Mouse (Mus musculus): ENCODE measurements around the gene BC024978. TPM values are rescaled to one million over a fixed set of nuclear protein-coding genes. Genes with fewer than 3 reads are reported as not detected.
A peak's percentile ranks its signal among the peaks of the same experiment; 100 is the strongest.

Gene BC024978
- polyA plus RNA-seq, 1 experiment from 2014 or later: 2.5 TPM

DNA sequence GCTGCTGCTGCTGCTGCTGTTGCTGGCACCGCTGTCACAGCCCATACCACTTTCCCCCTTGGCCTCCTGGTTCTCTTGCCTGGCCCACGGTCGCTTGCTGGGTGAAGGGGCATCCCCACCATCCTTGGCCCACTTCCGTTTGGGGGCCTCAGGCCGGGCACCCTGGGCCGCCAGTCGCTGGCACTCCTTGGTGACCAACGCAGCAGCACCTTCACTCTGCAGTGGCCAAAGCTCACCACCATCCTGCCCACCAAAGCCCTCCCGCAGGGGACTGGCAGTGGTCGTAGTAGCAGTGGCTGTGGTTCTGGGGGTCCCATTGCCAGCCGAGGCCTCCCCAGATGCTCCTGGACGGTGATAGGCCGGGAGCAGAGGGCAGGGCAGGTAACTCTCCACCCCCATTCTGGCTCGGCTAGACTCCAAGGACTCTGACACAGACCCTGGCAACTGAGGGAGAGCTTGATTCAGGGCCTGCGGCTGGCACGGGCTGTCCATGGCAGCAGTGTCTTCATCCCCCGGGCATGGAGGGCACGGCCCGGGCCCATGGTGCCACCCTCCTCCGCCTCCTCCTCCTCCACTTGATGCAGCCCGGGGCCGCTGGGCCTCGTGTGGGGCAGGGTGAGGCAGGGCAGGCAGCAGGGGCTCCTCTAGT, 30.4 kb upstream of the BC024978 start:
- H3K9ac ChIP-seq (replicated peaks; ENCODE audit: low read depth): peak overlapping the region; percentile 86
- TF ChIP-seq CTCF (IDR thresholded peaks at IDR 0.05) (no peak), EP300 (IDR thresholded peaks at IDR 0.05) (no peak)
- peak overlapping the region; percentile 73 for H3K4me2 ChIP-seq (replicated peaks; ENCODE audit: low read depth, low read length)
- ATAC-seq (no peak), DNase-seq (ENCODE audit: low spot score) (no peak)
- H3K36me3 ChIP-seq (ENCODE audit: insufficient read depth, low read length): no peaks in the 10 kb centered on the region
- H3K4me3 ChIP-seq (ENCODE audit: low read depth, low read length): peak overlapping the region; percentile 82
- H3K27me3 ChIP-seq (replicated peaks; ENCODE audit: insufficient read depth, low read length): no peaks in the 10 kb centered on the region
- H3K9me3 ChIP-seq (ENCODE audit: low read length): no peaks in the 10 kb centered on the region
- peak overlapping the region; percentile 99 for H3K27ac ChIP-seq (ENCODE audit: low read length)
- H3K4me1 ChIP-seq (ENCODE audit: insufficient read depth, low read depth, low read length): peaks cover 38% of the 10 kb centered on the region; the same call in 1 of the 2 replicates
- WGBS: 57% methylated on average over 22 of the region's 23 CpGs

DNA sequence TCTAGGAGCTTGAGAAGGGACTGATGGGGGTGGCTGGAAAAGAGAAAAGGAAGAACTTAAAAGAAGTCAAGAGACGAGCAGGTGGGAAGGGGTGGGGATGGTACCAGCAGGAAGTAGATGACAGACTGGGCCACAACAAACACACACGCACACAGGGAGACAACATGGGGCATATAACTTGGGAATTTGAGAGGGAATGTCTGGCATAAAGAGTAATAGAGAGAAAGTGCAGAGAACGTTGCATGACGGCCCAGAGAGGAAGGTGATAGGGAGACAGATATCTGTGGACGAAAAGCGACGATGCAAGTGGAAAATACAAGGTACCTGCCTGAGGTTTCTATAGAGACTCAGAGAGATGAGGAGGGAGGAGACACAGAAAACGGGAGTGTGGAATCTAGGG, 29.9 kb upstream of the BC024978 start:
- no peak for ATAC-seq
- Histone ChIP-seq H3K27ac (ENCODE audit: low read length) (peak overlapping the region; percentile 99), H3K9ac (replicated peaks; ENCODE audit: low read depth) (peak overlapping the region; percentile 86), H3K4me3 (ENCODE audit: low read depth, low read length) (peak overlapping the region; percentile 82), H3K4me2 (replicated peaks; ENCODE audit: low read depth, low read length) (peak overlapping the region; percentile 73), H3K27me3 (replicated peaks; ENCODE audit: insufficient read depth, low read length) (no peaks in the 10 kb centered on the region), H3K4me1 (ENCODE audit: insufficient read depth, low read depth, low read length) (peaks cover 33% of the 10 kb centered on the region; the same call in 1 of the 2 replicates), H3K9me3 (ENCODE audit: low read length) (no peaks in the 10 kb centered on the region), H3K36me3 (ENCODE audit: insufficient read depth, low read length) (no peaks in the 10 kb centered on the region)
- TF ChIP-seq CTCF (IDR thresholded peaks at IDR 0.05) (no peak), EP300 (IDR thresholded peaks at IDR 0.05) (no peak)
- DNase-seq (ENCODE audit: low spot score): no peak
- 2% methylated on average over 8 of the region's 8 CpGs for WGBS

DNA sequence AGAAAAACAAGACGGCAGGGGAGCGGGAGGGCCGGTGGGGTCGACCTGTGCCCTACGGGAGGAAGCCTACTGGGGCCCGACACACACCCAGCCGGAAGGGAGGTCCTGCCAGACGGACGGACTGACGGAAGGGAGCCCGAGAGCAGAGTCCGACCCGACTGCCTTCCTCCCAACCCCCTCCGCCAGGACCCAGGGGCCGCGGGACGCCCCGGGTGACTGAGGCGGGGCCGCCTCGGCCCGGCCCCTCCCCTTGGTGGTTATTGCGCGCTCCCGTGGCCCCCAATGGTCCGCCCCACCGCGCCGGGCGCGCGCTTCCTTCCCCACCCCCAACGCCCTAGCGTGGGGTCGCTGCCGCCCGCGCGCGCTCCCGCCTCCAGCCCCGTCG, 29.4 kb upstream of the BC024978 start:
- Histone ChIP-seq H3K4me1 (ENCODE audit: insufficient read depth, low read depth, low read length) (peaks cover 28% of the 10 kb centered on the region; the same call in 1 of the 2 replicates), H3K4me2 (replicated peaks; ENCODE audit: low read depth, low read length) (peak overlapping the region; percentile 73), H3K27me3 (replicated peaks; ENCODE audit: insufficient read depth, low read length) (no peaks in the 10 kb centered on the region), H3K9me3 (ENCODE audit: low read length) (no peaks in the 10 kb centered on the region), H3K9ac (replicated peaks; ENCODE audit: low read depth) (peak overlapping the region; percentile 86), H3K4me3 (ENCODE audit: low read depth, low read length) (peak overlapping the region; percentile 82), H3K27ac (ENCODE audit: low read length) (peak overlapping the region; percentile 99), H3K36me3 (ENCODE audit: insufficient read depth, low read length) (no peaks in the 10 kb centered on the region)
- 0% methylated on average over 14 of the region's 43 CpGs for WGBS
- TF ChIP-seq CTCF (IDR thresholded peaks at IDR 0.05) (no peak), EP300 (IDR thresholded peaks at IDR 0.05) (no peak)
- peak; percentile 83 for ATAC-seq
- DNase-seq (ENCODE audit: low spot score): peak; percentile 94

DNA sequence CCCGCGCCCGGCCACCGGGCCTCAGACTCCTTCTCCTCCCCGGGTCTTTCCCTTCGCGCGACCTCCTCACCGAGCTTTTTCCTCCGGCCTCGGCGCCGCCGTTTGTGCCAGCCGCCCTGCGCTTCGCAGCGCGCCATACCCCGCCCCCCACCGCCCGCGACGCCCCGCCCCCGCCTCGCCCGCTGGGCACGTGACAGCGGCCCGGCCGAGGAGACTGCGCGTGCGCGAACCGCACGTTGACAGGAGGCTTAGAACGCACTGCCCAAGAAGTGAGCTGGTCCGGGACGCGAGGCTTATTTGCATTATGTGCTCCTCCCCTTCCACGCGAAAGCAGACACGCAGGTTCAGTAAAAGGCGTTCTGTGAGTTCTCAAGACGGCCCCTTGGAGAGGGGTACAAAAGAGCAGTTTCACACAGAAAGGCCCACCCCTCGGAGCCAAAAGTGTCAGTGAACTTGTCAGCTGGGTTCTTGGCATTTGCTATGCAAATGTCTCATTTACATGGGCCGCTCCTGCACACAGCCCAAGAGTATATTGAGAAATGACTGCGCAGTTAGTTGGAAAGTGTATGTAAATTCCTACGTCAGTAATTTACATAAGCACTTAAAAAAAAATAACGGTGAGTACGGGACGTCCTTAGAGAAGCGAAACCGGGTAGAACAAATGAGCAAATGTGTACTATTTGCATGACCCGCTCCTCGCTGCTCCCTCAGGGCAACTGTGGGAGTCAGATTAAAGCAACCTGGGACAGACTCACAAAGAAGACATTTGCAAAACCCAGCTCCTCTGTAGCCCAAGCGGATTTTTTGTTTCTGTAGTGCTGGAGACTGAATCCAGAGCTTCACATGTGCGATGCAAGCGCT, 28.7 kb upstream of the BC024978 start, which contains the start of gene Egln2:
TSS of gene Egln2 (minus strand) at position 189 of the 861 bp plus-strand sequence.
- peak within 1 kb of the TSS; percentile 73 for H3K4me2 ChIP-seq (replicated peaks; ENCODE audit: low read depth, low read length)
- peak; percentile 99 for TF ChIP-seq EP300 (IDR thresholded peaks at IDR 0.05)
- TF ChIP-seq CTCF (IDR thresholded peaks at IDR 0.05): no peak
- DNase-seq (ENCODE audit: low spot score) (peak; percentile 98), ATAC-seq (peak; percentile 89)
- 0 out of 2 replicates have a peak, but pooled peaks cover 1% of the 10 kb centered on the region for H3K36me3 ChIP-seq (ENCODE audit: insufficient read depth, low read length)
- H3K4me1 ChIP-seq (ENCODE audit: insufficient read depth, low read depth, low read length): peaks cover 28% of the 10 kb centered on the region; the same call in 1 of the 2 replicates
- peak within 1 kb of the TSS; percentile 99 for H3K27ac ChIP-seq (ENCODE audit: low read length)
- H3K9ac ChIP-seq (replicated peaks; ENCODE audit: low read depth): peak within 1 kb of the TSS; percentile 86
- H3K9me3 ChIP-seq (ENCODE audit: low read length): no peaks in the 10 kb centered on the region
- WGBS: 1% methylated on average over 59 of the region's 61 CpGs
- H3K27me3 ChIP-seq (replicated peaks; ENCODE audit: insufficient read depth, low read length): no peaks in the 10 kb centered on the region
- peak within 1 kb of the TSS; percentile 82 for H3K4me3 ChIP-seq (ENCODE audit: low read depth, low read length)

DNA sequence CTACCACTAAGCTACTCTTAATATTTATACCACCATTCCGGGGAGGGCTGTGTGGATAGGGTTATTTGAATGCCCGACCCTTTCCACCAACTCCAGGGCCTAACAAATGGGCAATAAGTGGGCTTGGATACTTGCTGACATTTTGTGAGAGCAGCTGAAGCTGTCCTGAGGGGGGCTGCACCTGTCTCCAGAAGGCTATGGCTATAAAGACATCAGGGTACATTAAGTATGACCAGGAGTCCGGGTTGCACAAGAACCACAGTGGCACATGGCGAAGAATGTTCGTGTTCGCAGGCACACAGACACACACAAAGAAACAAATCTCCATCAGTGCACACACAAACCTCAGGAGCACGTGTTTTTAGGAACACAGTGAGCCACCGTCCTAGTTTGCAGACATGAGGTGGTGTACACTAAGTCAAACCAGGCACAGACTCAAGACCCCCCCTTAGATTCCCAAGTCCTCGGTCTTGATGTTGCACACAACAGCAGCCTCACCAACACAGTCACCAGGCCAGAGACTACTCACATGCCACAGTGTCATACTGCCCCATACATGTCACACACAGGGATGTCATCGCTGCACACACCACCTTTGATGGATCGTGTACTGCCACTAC, 28.0 kb upstream of the BC024978 start:
- H3K9me3 ChIP-seq (ENCODE audit: low read length): no peaks in the 10 kb centered on the region
- no peak overlapping the region; the same call in 1 of the 2 replicates for H3K9ac ChIP-seq (replicated peaks; ENCODE audit: low read depth)
- ATAC-seq (no peak), DNase-seq (ENCODE audit: low spot score) (no peak)
- peak overlapping the region; percentile 73 for H3K4me2 ChIP-seq (replicated peaks; ENCODE audit: low read depth, low read length)
- peaks cover 28% of the 10 kb centered on the region; the same call in 1 of the 2 replicates for H3K4me1 ChIP-seq (ENCODE audit: insufficient read depth, low read depth, low read length)
- H3K36me3 ChIP-seq (ENCODE audit: insufficient read depth, low read length): peaks cover 9% of the 10 kb centered on the region; the same call in 1 of the 2 replicates
- TF ChIP-seq CTCF (IDR thresholded peaks at IDR 0.05) (no peak), EP300 (IDR thresholded peaks at IDR 0.05) (no peak)
- H3K27me3 ChIP-seq (replicated peaks; ENCODE audit: insufficient read depth, low read length): no peaks in the 10 kb centered on the region
- H3K27ac ChIP-seq (ENCODE audit: low read length): peak overlapping the region; percentile 99
- 72% methylated on average over 11 of the region's 11 CpGs for WGBS
- peak overlapping the region; percentile 82 for H3K4me3 ChIP-seq (ENCODE audit: low read depth, low read length)

DNA sequence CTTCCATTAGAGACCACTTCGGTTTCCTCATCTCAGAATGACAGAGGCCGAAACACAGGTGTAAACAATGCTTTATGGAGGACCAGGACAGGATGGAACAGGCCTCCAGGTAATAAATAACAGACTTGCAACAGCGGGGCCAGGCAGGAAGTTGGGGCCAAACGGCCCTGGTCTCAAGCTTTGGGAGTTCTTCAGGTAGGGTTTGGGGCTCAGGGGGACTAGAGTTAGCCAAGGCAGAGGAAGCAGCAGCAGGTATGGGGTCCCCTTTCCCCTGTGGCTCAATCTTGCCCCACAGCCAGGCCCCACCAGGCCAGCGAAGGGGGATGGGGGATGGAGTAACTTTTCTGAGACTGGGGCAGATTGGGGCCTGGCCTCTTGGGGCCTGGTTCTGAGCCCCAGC, 27.2 kb upstream of the BC024978 start:
- H3K36me3 ChIP-seq (ENCODE audit: insufficient read depth, low read length): peaks cover 17% of the 10 kb centered on the region; the same call in 1 of the 2 replicates
- 92% methylated on average over 5 of the region's 5 CpGs for WGBS
- DNase-seq (ENCODE audit: low spot score): no peak
- TF ChIP-seq EP300 (IDR thresholded peaks at IDR 0.05) (no peak), CTCF (IDR thresholded peaks at IDR 0.05) (no peak)
- H3K4me2 ChIP-seq (replicated peaks; ENCODE audit: low read depth, low read length): no peak overlapping the region
- H3K4me3 ChIP-seq (ENCODE audit: low read depth, low read length): no peak overlapping the region
- H3K9me3 ChIP-seq (ENCODE audit: low read length): no peaks in the 10 kb centered on the region
- H3K9ac ChIP-seq (replicated peaks; ENCODE audit: low read depth): no peak overlapping the region
- ATAC-seq: no peak
- H3K4me1 ChIP-seq (ENCODE audit: insufficient read depth, low read depth, low read length): peaks cover 26% of the 10 kb centered on the region; the same call in 1 of the 2 replicates
- H3K27me3 ChIP-seq (replicated peaks; ENCODE audit: insufficient read depth, low read length): no peaks in the 10 kb centered on the region
- no peak overlapping the region for H3K27ac ChIP-seq (ENCODE audit: low read length)

Data from lung, postnatal 0 days (tissue).